8 mouse cellular contexts compared by ENCODE assay signal in the genomic region with DNA sequence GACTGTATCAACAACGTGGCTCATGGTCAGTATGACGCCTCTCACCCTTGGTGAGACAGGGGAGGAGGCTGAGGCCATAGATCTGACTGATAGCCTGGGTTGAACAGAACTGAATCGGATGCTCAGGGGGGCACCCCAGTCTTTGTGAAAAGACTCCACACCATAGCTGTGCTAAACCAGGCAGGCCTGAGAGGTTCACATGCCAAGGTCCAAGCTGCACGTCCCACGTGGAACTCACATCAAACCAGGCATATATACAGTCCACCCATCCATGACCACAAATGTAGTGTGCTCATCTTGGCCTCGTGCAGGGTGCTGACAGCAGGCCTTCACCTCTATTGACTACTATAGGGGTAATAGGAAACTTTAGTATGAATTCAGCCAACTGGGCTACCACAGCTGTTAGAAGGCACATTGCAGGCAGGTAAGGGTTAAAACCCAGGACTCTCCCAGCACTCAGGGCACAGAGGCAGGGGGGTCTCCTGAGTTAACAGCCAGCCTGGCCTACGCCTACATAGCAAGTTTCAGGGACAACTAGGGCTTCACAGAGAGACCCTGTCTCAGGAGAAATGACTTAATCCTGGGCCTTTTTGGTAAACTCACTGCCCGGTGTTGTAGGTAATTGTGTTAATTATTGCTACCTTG. TPM values are rescaled to one million over a fixed set of nuclear protein-coding genes. Genes with fewer than 3 reads are reported as not detected.
A peak's percentile ranks its signal among the peaks of the same experiment; 100 is the strongest.
DNase-seq lines count a peak whose midpoint lies in the region; ATAC-seq lines count a peak whose summit lies in the region.

No protein-coding gene starts in this region.

- H3K27me3 ChIP-seq in intestine, embryonic 15.5 days (replicated peaks): no peaks in the 10 kb centered on the region
- no peaks in the 10 kb centered on the region for H3K27me3 ChIP-seq in midbrain, embryonic 13.5 days

- H3K4me3 ChIP-seq in brown adipose tissue, adult 24 weeks (ENCODE audit: insufficient read depth, low read depth, low read length): peak overlapping the region; percentile 70
- peak overlapping the region; percentile 70 for H3K4me3 ChIP-seq in intestine, embryonic 15.5 days (replicated peaks)
- peak overlapping the region; percentile 50 for H3K4me3 ChIP-seq in midbrain, embryonic 13.5 days (replicated peaks)

- peak; percentile 90 for DNase-seq in heart, adult 11 months
- DNase-seq in heart, adult 18-20 months: no peak
- no peak for DNase-seq in ovary, postnatal 14 days (ENCODE audit: low spot score)
- DNase-seq in left cerebral cortex, postnatal 10 days (ENCODE audit: extremely low spot score in 1 of 2, low spot score in 2 of 2): no peak
- DNase-seq in ovary, adult 18-20 months (ENCODE audit: low spot score): no peak

- intact Hi-C loops in left cerebral cortex, postnatal 10 days (cut with DNase I): no loop called here

- H3K4me2 ChIP-seq in intestine, embryonic 15.5 days (replicated peaks): peak overlapping the region; percentile 88
- H3K4me2 ChIP-seq in midbrain, embryonic 13.5 days (replicated peaks): peak overlapping the region; percentile 64

- no peak for ATAC-seq in intestine, embryonic 15.5 days
- peak; percentile 15; the same call in 1 of the 2 replicates for ATAC-seq in midbrain, embryonic 13.5 days

- peaks cover 11% of the 10 kb centered on the region for H3K4me1 ChIP-seq in brown adipose tissue, adult 24 weeks (ENCODE audit: control insufficient read depth, insufficient read depth, insufficient read length, low read length)
- peaks cover 21% of the 10 kb centered on the region for H3K4me1 ChIP-seq in intestine, embryonic 15.5 days (replicated peaks)
- H3K4me1 ChIP-seq in midbrain, embryonic 13.5 days (replicated peaks): peaks cover 32% of the 10 kb centered on the region

- 53% methylated on average over 8 of the region's 8 CpGs for WGBS in intestine, embryonic 15.5 days
- WGBS in midbrain, embryonic 13.5 days: 60% methylated on average over 8 of the region's 8 CpGs

- H3K9ac ChIP-seq in intestine, embryonic 15.5 days: peak overlapping the region; percentile 89
- peak overlapping the region; percentile 75 for H3K9ac ChIP-seq in midbrain, embryonic 13.5 days (replicated peaks)

- H3K9me3 ChIP-seq in intestine, embryonic 15.5 days: no peaks in the 10 kb centered on the region
- no peaks in the 10 kb centered on the region for H3K9me3 ChIP-seq in midbrain, embryonic 13.5 days

- H3K27ac ChIP-seq in brown adipose tissue, adult 24 weeks (replicated peaks; ENCODE audit: low read depth, low read length): no peak overlapping the region
- peak overlapping the region; percentile 90 for H3K27ac ChIP-seq in intestine, embryonic 15.5 days
- H3K27ac ChIP-seq in midbrain, embryonic 13.5 days: peak overlapping the region; percentile 93

- peaks cover 16% of the 10 kb centered on the region; the same call in 1 of the 2 replicates for H3K36me3 ChIP-seq in intestine, embryonic 15.5 days
- peaks cover 46% of the 10 kb centered on the region for H3K36me3 ChIP-seq in midbrain, embryonic 13.5 days

RNA-seq across cellular contexts. Expression of a gene that starts 1.2 kb away (rescaled TPM):
- total RNA-seq in heart, adult 18-20 months (2021): 1 to 10 TPM; 7.8 to 8.5 TPM
- 10.1 and 18.5 TPM in 2 replicates for polyA plus RNA-seq in brown adipose tissue, adult 24 weeks (2012; ENCODE audit: insufficient read depth, insufficient read length, missing spikeins)
- polyA plus RNA-seq in intestine, embryonic 15.5 days (2015; fragmentation: Nextera tagmentation; extraction: Ambion mirVana): 18.5 and 21.1 TPM in 2 replicates
- polyA plus RNA-seq in midbrain, embryonic 13.5 days (2015; fragmentation: Nextera tagmentation; extraction: Ambion mirVana): 13.3 and 14.6 TPM in 2 replicates
- 1 to 10 TPM; 6.4 to 7.1 TPM for total RNA-seq in left cerebral cortex, postnatal 10 days (2021)

RNA-seq across cellular contexts. Expression of a gene that starts 20.9 kb away (rescaled TPM):
- 100 to 1,000 TPM; 132 to 133 TPM for total RNA-seq in heart, adult 18-20 months (2021)
- 117 and 131 TPM in 2 replicates for polyA plus RNA-seq in brown adipose tissue, adult 24 weeks (2012; ENCODE audit: insufficient read depth, insufficient read length, missing spikeins)
- 381 and 414 TPM in 2 replicates for polyA plus RNA-seq in intestine, embryonic 15.5 days (2015; fragmentation: Nextera tagmentation; extraction: Ambion mirVana)
- 465 and 547 TPM in 2 replicates for polyA plus RNA-seq in midbrain, embryonic 13.5 days (2015; fragmentation: Nextera tagmentation; extraction: Ambion mirVana)
- 100 to 1,000 TPM; 182 to 186 TPM for total RNA-seq in left cerebral cortex, postnatal 10 days (2021)

RNA-seq across cellular contexts. Expression of a gene that starts 33.8 kb away (rescaled TPM):
- 10 to 100 TPM; 21.8 to 23.6 TPM for total RNA-seq in heart, adult 18-20 months (2021)
- 43.4 and 50.7 TPM in 2 replicates for polyA plus RNA-seq in brown adipose tissue, adult 24 weeks (2012; ENCODE audit: insufficient read depth, insufficient read length, missing spikeins)
- polyA plus RNA-seq in intestine, embryonic 15.5 days (2015; fragmentation: Nextera tagmentation; extraction: Ambion mirVana): 172 and 184 TPM in 2 replicates
- 104 and 110 TPM in 2 replicates for polyA plus RNA-seq in midbrain, embryonic 13.5 days (2015; fragmentation: Nextera tagmentation; extraction: Ambion mirVana)
- total RNA-seq in left cerebral cortex, postnatal 10 days (2021): 10 to 100 TPM; 51.1 to 51.4 TPM

RNA-seq across cellular contexts. Expression of a gene that starts 50.0 kb away (rescaled TPM):
- 10 to 100 TPM; 15.7 to 16.4 TPM for total RNA-seq in heart, adult 18-20 months (2021)
- 11.1 and 11.6 TPM in 2 replicates for polyA plus RNA-seq in brown adipose tissue, adult 24 weeks (2012; ENCODE audit: insufficient read depth, insufficient read length, missing spikeins)
- 38.2 and 42.6 TPM in 2 replicates for polyA plus RNA-seq in intestine, embryonic 15.5 days (2015; fragmentation: Nextera tagmentation; extraction: Ambion mirVana)
- polyA plus RNA-seq in midbrain, embryonic 13.5 days (2015; fragmentation: Nextera tagmentation; extraction: Ambion mirVana): 66.2 and 71.8 TPM in 2 replicates
- total RNA-seq in left cerebral cortex, postnatal 10 days (2021): 10 to 100 TPM; 46.6 to 49.8 TPM
